Mouse (Mus musculus) liver, postnatal 0 days (tissue): ENCODE data around the gene Akt2. TPM values are rescaled to one million over a fixed set of nuclear protein-coding genes. Genes with fewer than 3 reads are reported as not detected.

ENCODE experiments used
- ATAC-seq: fragments of 200-750 bp; cut with Nextera tagmentation; 2 replicates; pipeline ENCODE4 v1.8.0; 2017; ENCODE audit warnings: mild to moderate bottlenecking, moderate library complexity
- DNase-seq: peaks from one replicate; pipeline ENCODE4 v3.0.0-alpha.2; 2016
- H3K27ac ChIP-seq: fragments of 300-500 bp; sonication (generic); 2 replicates; pipeline ENCODE4 v1.5.1; 2014; ENCODE audit warnings: antibody characterized with exemption, moderate library complexity, mild to moderate bottlenecking, low read depth
- H3K27me3 ChIP-seq: fragments of 300-500 bp; sonication (generic); 2 replicates; pipeline ENCODE4 v1.6.1; 2014; ENCODE audit warnings: low read length, control low read depth, mixed read lengths; ENCODE audit not compliant: insufficient read depth
- H3K36me3 ChIP-seq: fragments of 300-500 bp; sonication (generic); replicated peaks from 2 replicates; pipeline ENCODE4 v1.6.1; 2014; ENCODE audit warnings: mild to moderate bottlenecking, control low read depth, low read length, moderate library complexity, mixed read lengths; ENCODE audit not compliant: insufficient read depth
- H3K4me1 ChIP-seq: fragments of 300-500 bp; sonication (generic); 2 replicates; pipeline ENCODE4 v1.6.1; 2014; ENCODE audit warnings: antibody characterized with exemption, mild to moderate bottlenecking, control low read depth; ENCODE audit not compliant: insufficient read depth
- H3K4me2 ChIP-seq: fragments of 300-500 bp; sonication (generic); 2 replicates; pipeline ENCODE4 v1.6.1; 2014; ENCODE audit warnings: low read depth, mild to moderate bottlenecking, low read length, moderate library complexity, mixed read lengths
- H3K4me3 ChIP-seq: fragments of 300-500 bp; sonication (generic); 2 replicates; pipeline ENCODE4 v1.5.1; 2014; ENCODE audit warnings: low read depth, low read length
- H3K9ac ChIP-seq: fragments of 300-500 bp; sonication (generic); replicated peaks from 2 replicates; pipeline ENCODE4 v1.6.1; 2014; ENCODE audit warnings: mild to moderate bottlenecking, moderate library complexity
- H3K9me3 ChIP-seq: fragments of 300-500 bp; sonication (generic); 2 replicates; pipeline ENCODE4 v1.6.1; 2016; ENCODE audit warnings: mild to moderate bottlenecking, control low read depth, low read length, mixed read lengths
- CTCF ChIP-seq: sonication (generic); IDR thresholded peaks from 2 replicates; pipeline ENCODE4 v1.5.1; 2016; ENCODE audit warnings: antibody characterized with exemption, low read depth
- EP300 ChIP-seq: IDR thresholded peaks from 2 replicates; pipeline ENCODE4 v1.6.1; 2016; ENCODE audit warnings: antibody characterized with exemption, low read depth, mild to moderate bottlenecking
- WGBS: fragments of 180-500 bp; shearing (Covaris S2); extraction: QIAGEN DNeasy Blood & Tissue Kit; methylation state at CpG from one replicate; pipeline ENCODE4 v1.1.7; 2014; ENCODE audit not compliant: insufficient replicate concordance; 5-methylcytosine and 5-hydroxymethylcytosine counted together
- polyA plus RNA-seq: library from polyadenylated mRNA; unstranded; fragments of >200 nt; fragmentation: Nextera tagmentation; extraction: Ambion mirVana; gene quantifications from 2 replicates; pipeline ENCODE4 v1.2.1, GENCODE M21; 2015

Gene Akt2
- polyA plus RNA-seq, 1 experiment from 2014 or later = 25.5 TPM

- H3K4me3 ChIP-seq = peak overlapping the region; percentile 86
- no peaks in the 10 kb centered on the region for H3K9me3 ChIP-seq
- H3K4me1 ChIP-seq = peaks cover 12% of the 10 kb centered on the region
- H3K4me2 ChIP-seq = peak overlapping the region; percentile 100
- H3K36me3 ChIP-seq = no peaks in the 10 kb centered on the region
- 34% methylated on average over 14 of the region's 14 CpGs for WGBS
- H3K27me3 ChIP-seq = no peaks in the 10 kb centered on the region
- ATAC-seq = no peak
- H3K27ac ChIP-seq = no peak overlapping the region
- DNase-seq = no peak
- TF ChIP-seq CTCF (no peak), EP300 (no peak)
- H3K9ac ChIP-seq = peak overlapping the region; percentile 76; the same call in 1 of the 2 replicates
Observed at GRCm38 (mm10) chr7:27675222-27675612, 83.9 kb downstream of the Akt2 start.

- no peaks in the 10 kb centered on the region for H3K27me3 ChIP-seq
- no peak overlapping the region for H3K4me2 ChIP-seq
- H3K9me3 ChIP-seq = no peaks in the 10 kb centered on the region
- no peak overlapping the region for H3K27ac ChIP-seq
- no peak for TF ChIP-seq CTCF
- TF ChIP-seq EP300 = no peak
- H3K36me3 ChIP-seq = no peaks in the 10 kb centered on the region
- no peak overlapping the region for H3K4me3 ChIP-seq
- H3K9ac ChIP-seq = no peak overlapping the region
- peaks cover 4% of the 10 kb centered on the region; the same call in 1 of the 2 replicates for H3K4me1 ChIP-seq
- DNase-seq = no peak
- 19% methylated on average over 2 of the region's 2 CpGs for WGBS
- no peak for ATAC-seq
Observed at GRCm38 (mm10) chr7:27683218-27683617, 91.9 kb downstream of the Akt2 start.

GRCm38 (mm10) chr7:27685220-27685619 lies 93.9 kb downstream of the Akt2 start:
- peaks cover 14% of the 10 kb centered on the region for H3K4me1 ChIP-seq
- H3K4me2 ChIP-seq = no peak overlapping the region
- no peaks in the 10 kb centered on the region for H3K36me3 ChIP-seq
- H3K9me3 ChIP-seq = no peaks in the 10 kb centered on the region
- no peak overlapping the region for H3K9ac ChIP-seq
- H3K4me3 ChIP-seq = no peak overlapping the region
- no peak overlapping the region for H3K27ac ChIP-seq
- DNase-seq = no peak
- 32% methylated on average over 5 of the region's 5 CpGs for WGBS
- no peak for ATAC-seq
- H3K27me3 ChIP-seq = no peaks in the 10 kb centered on the region
- TF ChIP-seq EP300 = no peak
- TF ChIP-seq CTCF = no peak

GRCm38 (mm10) chr7:27685681-27686080 lies 94.3 kb downstream of the Akt2 start:
- TF ChIP-seq EP300 (no peak), CTCF (peak; percentile 85)
- Histone ChIP-seq H3K4me1 (peaks cover 14% of the 10 kb centered on the region), H3K4me3 (no peak overlapping the region), H3K4me2 (no peak overlapping the region), H3K27me3 (no peaks in the 10 kb centered on the region), H3K36me3 (no peaks in the 10 kb centered on the region), H3K9me3 (no peaks in the 10 kb centered on the region), H3K9ac (no peak overlapping the region), H3K27ac (no peak overlapping the region)
- DNase-seq (no peak), ATAC-seq (no peak)
- WGBS = 0% methylated on average over 6 of the region's 6 CpGs

- Histone ChIP-seq H3K4me1 (peaks cover 14% of the 10 kb centered on the region), H3K4me3 (no peak overlapping the region), H3K4me2 (no peak overlapping the region), H3K9me3 (no peaks in the 10 kb centered on the region), H3K27me3 (no peaks in the 10 kb centered on the region), H3K27ac (no peak overlapping the region), H3K9ac (no peak overlapping the region), H3K36me3 (no peaks in the 10 kb centered on the region)
- no peak for DNase-seq
- ATAC-seq = no peak
- 90% methylated on average over 1 of the region's 1 CpGs for WGBS
- TF ChIP-seq EP300 (no peak), CTCF (no peak)
Observed at GRCm38 (mm10) chr7:27687043-27687442, 95.7 kb downstream of the Akt2 start.

GRCm38 (mm10) chr7:27687836-27688235 lies 96.5 kb downstream of the Akt2 start:
- H3K4me3 ChIP-seq = no peak overlapping the region
- no peak overlapping the region for H3K9ac ChIP-seq

More at GRCm38 (mm10) chr7:27687836-27688235, 96.5 kb downstream of the Akt2 start:
- Histone ChIP-seq H3K36me3 (no peaks in the 10 kb centered on the region), H3K27ac (no peak overlapping the region), H3K27me3 (no peaks in the 10 kb centered on the region), H3K4me2 (peak overlapping the region; percentile 88; the same call in 1 of the 2 replicates), H3K4me1 (peaks cover 14% of the 10 kb centered on the region), H3K9me3 (no peaks in the 10 kb centered on the region)
- no peak for ATAC-seq
- WGBS = 68% methylated on average over 3 of the region's 3 CpGs
- no peak for DNase-seq
- no peak for TF ChIP-seq EP300
